Mouse (Mus musculus): Measurements from ENCODE around the gene Lgr4. TPM values are rescaled to one million over a fixed set of nuclear protein-coding genes. Genes with fewer than 3 reads are reported as not detected.

The Lgr4 gene
- polyA plus RNA-seq, 1 experiment from 2014 or later, result 6.8 TPM

DNA sequence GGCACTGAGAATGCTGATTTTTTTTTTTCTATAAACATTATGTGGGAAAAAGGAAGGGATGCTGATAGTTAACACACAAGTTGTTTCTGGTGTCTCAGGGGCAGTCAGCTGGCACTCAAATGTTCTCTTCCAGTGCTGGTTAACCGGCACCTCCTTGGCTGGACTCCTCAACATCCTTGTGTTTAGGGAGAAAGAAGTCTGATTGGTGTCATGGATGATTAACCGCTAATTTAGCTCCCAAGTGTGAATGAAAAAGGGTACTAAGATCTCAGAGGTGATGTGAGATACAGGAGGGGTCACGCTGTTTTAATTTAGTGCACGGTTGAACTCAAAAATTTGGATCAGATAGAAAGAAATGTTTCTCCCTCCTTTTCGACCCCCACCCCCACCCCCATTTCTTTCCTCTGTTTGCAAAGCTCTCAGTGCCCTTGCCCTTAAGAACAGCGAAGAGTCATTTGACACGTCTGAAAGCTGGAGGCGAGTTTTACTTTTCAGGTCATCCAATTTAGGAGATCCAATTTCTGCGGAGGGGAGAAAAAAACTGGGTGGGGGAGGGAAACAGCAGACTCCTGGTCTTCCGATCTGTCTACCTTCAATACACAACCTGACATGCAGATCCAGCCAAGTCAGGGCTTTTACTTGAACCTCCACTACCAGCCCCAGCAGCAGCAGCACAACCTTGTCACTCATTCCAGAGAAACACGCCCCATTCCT, 508 bp upstream of the Lgr4 start:
- peak overlapping the region; percentile 83 for H3K4me3 ChIP-seq (ENCODE audit: low read depth, low read length)
- no peak for ATAC-seq
- 4% methylated on average over 11 of the region's 11 CpGs for WGBS
- no peaks in the 10 kb centered on the region for H3K9me3 ChIP-seq (replicated peaks; ENCODE audit: control insufficient read depth, low read length, poor library complexity, severe bottlenecking)
- H3K4me1 ChIP-seq (ENCODE audit: control insufficient read depth, insufficient read depth, low read length), result peaks cover 26% of the 10 kb centered on the region
- H3K36me3 ChIP-seq (ENCODE audit: control insufficient read depth, insufficient read depth, low read length), result no peaks in the 10 kb centered on the region
- H3K27me3 ChIP-seq (ENCODE audit: control insufficient read depth, insufficient read depth, low read depth, low read length), result no peaks in the 10 kb centered on the region
- H3K9ac ChIP-seq (ENCODE audit: low read depth, low read length), result no peak overlapping the region
- peak overlapping the region; percentile 90; the same call in 1 of the 2 replicates for H3K27ac ChIP-seq (ENCODE audit: low read length)
- peak overlapping the region; percentile 74 for H3K4me2 ChIP-seq (ENCODE audit: low read length)

DNA sequence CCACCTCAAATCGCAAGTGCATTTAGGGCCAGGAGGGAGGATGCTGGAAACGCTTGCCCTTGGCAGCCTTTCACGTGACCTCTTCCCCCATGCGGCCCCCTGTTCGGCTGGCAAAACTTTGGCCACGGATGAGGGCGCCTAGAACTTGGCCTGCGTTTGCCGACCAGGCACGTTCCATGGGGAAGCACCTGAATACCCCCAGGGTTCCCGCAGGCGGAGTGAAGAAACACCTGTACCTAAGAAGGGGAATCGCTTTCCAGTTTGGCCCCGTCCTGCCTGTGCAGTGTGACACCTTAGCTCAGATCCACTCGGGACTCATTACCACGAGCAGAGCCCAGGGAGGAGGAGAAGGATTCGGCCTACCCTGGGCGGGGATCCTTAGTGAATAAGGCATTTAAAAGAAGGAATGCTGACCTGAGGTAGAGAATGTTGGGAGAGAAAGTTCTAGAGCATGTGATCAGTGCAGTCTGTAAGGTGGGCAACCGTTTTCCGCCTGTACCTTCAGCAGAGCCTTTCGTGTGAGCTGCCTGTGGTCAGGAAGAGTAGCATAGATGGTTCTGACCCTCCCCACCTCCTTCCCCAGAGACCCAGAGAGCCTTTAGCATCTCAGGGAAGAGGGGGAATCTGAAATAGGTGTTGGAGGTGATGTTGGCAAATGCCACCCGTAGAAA, 1.3 kb downstream of the Lgr4 start:
- Histone ChIP-seq H3K36me3 (ENCODE audit: control insufficient read depth, insufficient read depth, low read length) (no peaks in the 10 kb centered on the region), H3K4me1 (ENCODE audit: control insufficient read depth, insufficient read depth, low read length) (peaks cover 26% of the 10 kb centered on the region), H3K9ac (ENCODE audit: low read depth, low read length) (peak overlapping the region; percentile 88), H3K27me3 (ENCODE audit: control insufficient read depth, insufficient read depth, low read depth, low read length) (no peaks in the 10 kb centered on the region), H3K27ac (ENCODE audit: low read length) (no peak overlapping the region), H3K4me3 (ENCODE audit: low read depth, low read length) (peak overlapping the region; percentile 83), H3K9me3 (replicated peaks; ENCODE audit: control insufficient read depth, low read length, poor library complexity, severe bottlenecking) (no peaks in the 10 kb centered on the region), H3K4me2 (ENCODE audit: low read length) (peak overlapping the region; percentile 74)
- no peak for ATAC-seq
- 6% methylated on average over 22 of the region's 22 CpGs for WGBS

DNA sequence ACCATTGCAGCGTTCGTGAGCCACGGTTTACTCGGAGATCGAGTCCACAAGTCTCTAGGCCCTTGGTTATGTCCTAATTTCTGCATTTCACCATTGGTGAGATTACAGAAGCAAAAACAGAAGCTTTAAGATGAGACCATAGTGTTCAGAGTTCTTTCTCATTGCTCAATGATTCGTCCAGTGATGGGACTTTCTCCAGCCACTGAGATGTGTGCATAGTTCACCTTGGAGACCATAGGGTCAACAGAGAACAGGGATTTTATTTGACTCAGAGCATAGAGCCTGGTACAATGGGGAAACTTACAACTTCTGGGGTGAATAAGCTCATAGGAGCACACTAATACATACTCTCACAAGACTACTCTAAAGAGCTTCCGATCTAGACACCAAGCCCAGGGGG, 3.0 kb downstream of the Lgr4 start:
- Histone ChIP-seq H3K27me3 (ENCODE audit: control insufficient read depth, insufficient read depth, low read depth, low read length) (no peaks in the 10 kb centered on the region), H3K9ac (ENCODE audit: low read depth, low read length) (no peak overlapping the region), H3K4me1 (ENCODE audit: control insufficient read depth, insufficient read depth, low read length) (peaks cover 26% of the 10 kb centered on the region), H3K4me2 (ENCODE audit: low read length) (peak overlapping the region; percentile 40), H3K36me3 (ENCODE audit: control insufficient read depth, insufficient read depth, low read length) (no peaks in the 10 kb centered on the region), H3K27ac (ENCODE audit: low read length) (no peak overlapping the region), H3K4me3 (ENCODE audit: low read depth, low read length) (no peak overlapping the region), H3K9me3 (replicated peaks; ENCODE audit: control insufficient read depth, low read length, poor library complexity, severe bottlenecking) (no peaks in the 10 kb centered on the region)
- 79% methylated on average over 7 of the region's 7 CpGs for WGBS
- no peak for ATAC-seq

DNA sequence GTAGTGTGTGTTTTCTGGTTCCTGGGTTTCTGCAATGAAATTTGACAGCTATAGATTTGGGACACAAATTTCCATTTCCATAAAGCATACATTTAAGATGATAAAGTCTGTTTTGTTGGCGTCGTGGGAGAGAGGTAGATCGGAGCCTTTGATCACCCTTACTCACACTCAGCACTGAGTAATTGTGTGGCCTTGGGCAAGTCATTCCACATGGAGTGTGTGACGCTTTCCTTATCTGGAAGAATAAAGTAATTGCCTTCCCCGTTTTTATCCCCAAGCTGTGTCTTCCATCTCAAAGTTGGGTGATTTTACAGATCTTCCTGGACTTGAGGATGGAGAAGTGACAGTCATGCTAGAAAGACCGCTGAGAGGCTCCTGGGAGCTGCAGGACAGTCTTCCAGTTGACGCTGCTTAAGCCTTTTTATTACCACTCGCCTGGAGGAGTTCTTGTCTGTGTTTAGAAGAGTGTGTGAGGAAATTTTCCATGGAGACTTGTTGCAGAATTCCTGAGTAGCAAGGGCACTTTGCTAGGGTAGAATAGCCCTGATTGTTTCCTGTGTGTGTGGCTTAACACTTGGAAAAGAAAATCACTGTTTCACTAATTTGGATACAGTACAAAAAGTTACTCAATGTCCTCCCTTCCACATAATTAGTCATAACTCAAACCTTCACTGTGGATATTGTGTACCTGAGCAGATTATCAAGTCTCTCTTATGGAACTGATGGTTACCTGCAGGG, 4.0 kb downstream of the Lgr4 start:
- H3K9me3 ChIP-seq (replicated peaks; ENCODE audit: control insufficient read depth, low read length, poor library complexity, severe bottlenecking), result no peaks in the 10 kb centered on the region
- no peaks in the 10 kb centered on the region for H3K27me3 ChIP-seq (ENCODE audit: control insufficient read depth, insufficient read depth, low read depth, low read length)
- no peak overlapping the region for H3K9ac ChIP-seq (ENCODE audit: low read depth, low read length)
- H3K27ac ChIP-seq (ENCODE audit: low read length), result no peak overlapping the region
- WGBS, result 68% methylated on average over 8 of the region's 8 CpGs
- ATAC-seq, result no peak
- H3K4me2 ChIP-seq (ENCODE audit: low read length), result no peak overlapping the region
- no peak overlapping the region for H3K4me3 ChIP-seq (ENCODE audit: low read depth, low read length)
- H3K4me1 ChIP-seq (ENCODE audit: control insufficient read depth, insufficient read depth, low read length), result peaks cover 26% of the 10 kb centered on the region
- H3K36me3 ChIP-seq (ENCODE audit: control insufficient read depth, insufficient read depth, low read length), result 0 out of 2 replicates have a peak, but pooled peaks cover 2% of the 10 kb centered on the region

DNA sequence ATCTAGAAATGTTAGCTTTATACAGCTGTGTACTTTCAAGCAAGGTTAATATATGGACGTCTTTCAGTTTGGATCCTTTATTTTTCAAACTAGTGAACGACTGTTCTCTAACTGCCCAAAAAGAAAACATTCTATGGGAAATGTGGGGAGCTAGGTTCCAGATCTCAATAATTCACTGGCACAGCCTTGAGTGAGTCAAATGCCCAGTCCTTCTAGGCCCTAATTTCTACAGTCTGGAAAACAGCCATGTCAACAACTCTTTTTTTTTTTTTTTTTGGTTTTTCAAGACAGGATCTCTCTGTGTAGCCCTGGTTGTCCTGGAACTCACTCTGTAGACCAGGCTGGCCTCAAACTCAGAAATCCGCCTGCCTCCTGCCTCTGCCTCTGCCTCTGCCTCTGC, 4.9 kb downstream of the Lgr4 start:
- Histone ChIP-seq H3K9me3 (replicated peaks; ENCODE audit: control insufficient read depth, low read length, poor library complexity, severe bottlenecking) (no peaks in the 10 kb centered on the region), H3K9ac (ENCODE audit: low read depth, low read length) (no peak overlapping the region), H3K4me1 (ENCODE audit: control insufficient read depth, insufficient read depth, low read length) (peaks cover 26% of the 10 kb centered on the region), H3K4me2 (ENCODE audit: low read length) (no peak overlapping the region), H3K36me3 (ENCODE audit: control insufficient read depth, insufficient read depth, low read length) (0 out of 2 replicates have a peak, but pooled peaks cover 2% of the 10 kb centered on the region), H3K27me3 (ENCODE audit: control insufficient read depth, insufficient read depth, low read depth, low read length) (no peaks in the 10 kb centered on the region), H3K27ac (ENCODE audit: low read length) (no peak overlapping the region), H3K4me3 (ENCODE audit: low read depth, low read length) (no peak overlapping the region)
- no peak for ATAC-seq
- WGBS, result 95% methylated on average over 3 of the region's 3 CpGs

DNA sequence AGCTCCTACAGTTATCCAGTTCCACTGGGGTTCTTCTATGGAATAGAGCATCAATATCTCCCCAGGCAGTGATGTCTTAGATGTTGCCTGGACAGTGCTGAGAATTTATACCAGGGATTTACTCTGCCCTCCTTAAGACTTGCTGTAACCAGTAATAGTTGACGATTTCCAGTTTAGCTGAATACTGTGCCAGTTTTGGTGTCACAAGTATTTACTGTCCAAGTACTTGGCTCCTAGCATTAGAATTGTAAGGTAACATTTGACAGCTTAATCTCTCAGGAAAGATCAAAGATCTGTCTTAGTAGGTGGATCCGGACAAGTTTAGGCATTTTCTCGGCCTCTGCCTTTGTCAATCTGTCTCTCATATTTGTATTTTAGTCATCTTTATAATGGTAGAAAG, 5.6 kb downstream of the Lgr4 start:
- no peak for ATAC-seq
- Histone ChIP-seq H3K4me3 (ENCODE audit: low read depth, low read length) (no peak overlapping the region), H3K4me1 (ENCODE audit: control insufficient read depth, insufficient read depth, low read length) (peaks cover 26% of the 10 kb centered on the region), H3K4me2 (ENCODE audit: low read length) (no peak overlapping the region), H3K27ac (ENCODE audit: low read length) (no peak overlapping the region), H3K27me3 (ENCODE audit: control insufficient read depth, insufficient read depth, low read depth, low read length) (no peaks in the 10 kb centered on the region), H3K36me3 (ENCODE audit: control insufficient read depth, insufficient read depth, low read length) (0 out of 2 replicates have a peak, but pooled peaks cover 2% of the 10 kb centered on the region), H3K9ac (ENCODE audit: low read depth, low read length) (no peak overlapping the region), H3K9me3 (replicated peaks; ENCODE audit: control insufficient read depth, low read length, poor library complexity, severe bottlenecking) (no peaks in the 10 kb centered on the region)
- 61% methylated on average over 3 of the region's 3 CpGs for WGBS

DNA sequence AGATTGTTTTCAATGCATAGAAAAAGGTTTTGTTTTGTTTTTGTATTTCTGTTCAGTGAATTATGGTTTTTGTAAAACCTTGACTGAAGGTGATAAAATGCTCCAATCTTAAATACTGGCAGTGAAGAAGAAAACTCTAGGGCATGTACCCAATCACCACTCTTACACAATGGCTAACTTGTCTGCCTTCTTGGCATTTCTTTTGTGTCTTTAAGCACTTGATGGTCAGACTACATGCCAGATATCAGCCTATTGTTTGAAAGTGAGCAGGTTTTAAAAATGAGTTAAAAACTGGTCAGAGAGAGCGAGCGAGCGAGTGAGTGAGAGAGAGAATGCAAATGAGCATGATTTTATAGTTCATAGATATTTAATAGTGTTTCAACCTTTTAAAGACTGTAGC, 6.5 kb downstream of the Lgr4 start:
- no peak for ATAC-seq
- no peak overlapping the region for H3K4me2 ChIP-seq (ENCODE audit: low read length)
- H3K4me1 ChIP-seq (ENCODE audit: control insufficient read depth, insufficient read depth, low read length), result peaks cover 23% of the 10 kb centered on the region
- H3K9me3 ChIP-seq (replicated peaks; ENCODE audit: control insufficient read depth, low read length, poor library complexity, severe bottlenecking), result no peaks in the 10 kb centered on the region
- no peak overlapping the region for H3K9ac ChIP-seq (ENCODE audit: low read depth, low read length)
- H3K36me3 ChIP-seq (ENCODE audit: control insufficient read depth, insufficient read depth, low read length), result 0 out of 2 replicates have a peak, but pooled peaks cover 2% of the 10 kb centered on the region
- WGBS, result 75% methylated on average over 3 of the region's 3 CpGs
- H3K4me3 ChIP-seq (ENCODE audit: low read depth, low read length), result no peak overlapping the region
- H3K27ac ChIP-seq (ENCODE audit: low read length), result no peak overlapping the region
- H3K27me3 ChIP-seq (ENCODE audit: control insufficient read depth, insufficient read depth, low read depth, low read length), result no peaks in the 10 kb centered on the region

DNA sequence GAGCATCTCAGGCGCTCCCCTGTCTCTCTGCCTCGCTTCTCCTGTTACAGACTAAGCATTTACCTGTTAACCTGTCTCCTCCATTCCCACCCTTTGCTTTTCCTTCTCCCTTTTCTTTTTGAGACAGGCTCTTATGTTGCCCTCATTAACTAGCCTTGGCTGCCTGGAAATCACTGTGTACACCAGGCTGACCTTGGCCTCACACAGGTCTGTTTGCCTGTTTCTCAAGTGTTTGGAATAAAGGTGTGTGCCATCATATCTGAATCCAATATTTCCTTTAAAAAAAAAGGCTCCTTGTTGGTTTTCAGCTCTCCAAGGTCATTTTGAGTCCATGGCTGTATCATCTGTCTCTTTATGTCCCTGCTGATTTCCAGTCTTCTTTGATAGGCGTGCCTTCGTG, 9.5 kb downstream of the Lgr4 start:
- no peak overlapping the region for H3K27ac ChIP-seq (ENCODE audit: low read length)
- ATAC-seq, result no peak

DNA sequence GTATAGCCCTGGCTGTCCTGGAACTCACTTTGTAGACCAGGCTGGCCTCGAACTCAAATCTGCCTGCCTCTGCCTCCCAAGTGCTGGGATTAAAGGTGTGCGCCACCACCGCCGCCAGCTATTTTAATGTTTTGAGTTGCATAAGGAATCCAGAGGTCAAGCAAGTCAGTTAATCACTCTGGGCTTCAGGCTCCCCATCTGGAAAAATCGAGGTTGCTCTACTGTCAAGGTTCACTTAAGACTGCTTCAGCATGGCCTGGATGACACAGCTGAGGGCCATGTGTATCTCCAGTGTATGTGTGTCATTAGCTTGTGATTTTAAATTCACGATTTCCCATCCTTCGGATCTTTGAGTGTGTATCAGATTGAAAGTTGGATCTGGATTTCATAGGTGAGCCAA, 10.0 kb downstream of the Lgr4 start:
- Histone ChIP-seq H3K36me3 (ENCODE audit: control insufficient read depth, insufficient read depth, low read length) (0 out of 2 replicates have a peak, but pooled peaks cover 2% of the 10 kb centered on the region), H3K9ac (ENCODE audit: low read depth, low read length) (no peak overlapping the region), H3K9me3 (replicated peaks; ENCODE audit: control insufficient read depth, low read length, poor library complexity, severe bottlenecking) (no peaks in the 10 kb centered on the region), H3K27me3 (ENCODE audit: control insufficient read depth, insufficient read depth, low read depth, low read length) (no peaks in the 10 kb centered on the region), H3K4me3 (ENCODE audit: low read depth, low read length) (no peak overlapping the region), H3K4me1 (ENCODE audit: control insufficient read depth, insufficient read depth, low read length) (no peaks in the 10 kb centered on the region), H3K27ac (ENCODE audit: low read length) (no peak overlapping the region), H3K4me2 (ENCODE audit: low read length) (no peak overlapping the region)
- ATAC-seq, result no peak
- WGBS, result 93% methylated on average over 7 of the region's 7 CpGs

More for the DNA sequence above, 9.5 kb downstream of the Lgr4 start:
- H3K4me2 ChIP-seq (ENCODE audit: low read length), result no peak overlapping the region
- H3K27me3 ChIP-seq (ENCODE audit: control insufficient read depth, insufficient read depth, low read depth, low read length), result no peaks in the 10 kb centered on the region
- H3K4me1 ChIP-seq (ENCODE audit: control insufficient read depth, insufficient read depth, low read length), result no peaks in the 10 kb centered on the region
- WGBS, result 85% methylated on average over 4 of the region's 4 CpGs
- H3K9me3 ChIP-seq (replicated peaks; ENCODE audit: control insufficient read depth, low read length, poor library complexity, severe bottlenecking), result no peaks in the 10 kb centered on the region
- H3K9ac ChIP-seq (ENCODE audit: low read depth, low read length), result no peak overlapping the region
- 0 out of 2 replicates have a peak, but pooled peaks cover 2% of the 10 kb centered on the region for H3K36me3 ChIP-seq (ENCODE audit: control insufficient read depth, insufficient read depth, low read length)
- H3K4me3 ChIP-seq (ENCODE audit: low read depth, low read length), result no peak overlapping the region
